Mouse (Mus musculus) liver, embryonic 14.5 days (tissue): ENCODE data around the gene Mical2.

Experiments
- CTCF ChIP-seq: IDR thresholded peaks from 2 replicates; pipeline ENCODE4 v1.5.1; 2016; ENCODE audit warnings: antibody characterized with exemption, low read depth, control low read depth
- EP300 ChIP-seq: IDR thresholded peaks from 2 replicates; pipeline ENCODE4 v1.6.1; 2016; ENCODE audit warnings: antibody characterized with exemption, low read depth

DNA sequence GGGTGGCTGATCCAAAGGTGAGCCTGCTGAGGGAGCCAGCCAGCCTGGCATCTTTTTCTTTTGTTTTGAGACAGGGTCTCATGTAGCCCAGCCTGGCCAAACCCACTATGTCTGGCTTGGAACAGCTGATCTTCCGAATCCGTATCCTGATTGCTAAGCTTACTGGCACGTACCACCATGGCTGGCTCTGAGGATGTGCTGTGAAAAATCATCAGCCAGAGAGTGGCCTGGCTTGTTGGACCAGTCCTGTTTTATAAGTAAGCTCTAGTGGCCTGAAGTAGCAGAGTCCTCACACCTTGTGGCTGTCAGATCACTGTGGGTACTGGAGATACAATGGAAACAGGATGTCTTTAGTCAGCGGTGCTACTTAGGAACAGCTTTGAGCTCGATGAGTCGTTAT is 47.8 kb downstream of the Mical2 start:
- TF ChIP-seq CTCF (no peak), EP300 (no peak)
